Mouse (Mus musculus) lung, adult 2 months (tissue): ENCODE data around the gene Asb15.

ENCODE experiments used
- CTCF ChIP-seq: fragments of 200-500 bp; IDR thresholded peaks from 2 replicates; pipeline ENCODE4 v1.5.1; 2011; ENCODE audit warnings: mild to moderate bottlenecking, low read length, control low read depth; ENCODE audit not compliant: insufficient read depth
- POLR2A ChIP-seq: fragments of 200-500 bp; IDR thresholded peaks from 2 replicates; pipeline ENCODE4 v1.6.1; 2011; ENCODE audit warnings: low read depth, mild to moderate bottlenecking, control low read depth, low read length, borderline replicate concordance; ENCODE audit errors: extremely low read depth

DNA sequence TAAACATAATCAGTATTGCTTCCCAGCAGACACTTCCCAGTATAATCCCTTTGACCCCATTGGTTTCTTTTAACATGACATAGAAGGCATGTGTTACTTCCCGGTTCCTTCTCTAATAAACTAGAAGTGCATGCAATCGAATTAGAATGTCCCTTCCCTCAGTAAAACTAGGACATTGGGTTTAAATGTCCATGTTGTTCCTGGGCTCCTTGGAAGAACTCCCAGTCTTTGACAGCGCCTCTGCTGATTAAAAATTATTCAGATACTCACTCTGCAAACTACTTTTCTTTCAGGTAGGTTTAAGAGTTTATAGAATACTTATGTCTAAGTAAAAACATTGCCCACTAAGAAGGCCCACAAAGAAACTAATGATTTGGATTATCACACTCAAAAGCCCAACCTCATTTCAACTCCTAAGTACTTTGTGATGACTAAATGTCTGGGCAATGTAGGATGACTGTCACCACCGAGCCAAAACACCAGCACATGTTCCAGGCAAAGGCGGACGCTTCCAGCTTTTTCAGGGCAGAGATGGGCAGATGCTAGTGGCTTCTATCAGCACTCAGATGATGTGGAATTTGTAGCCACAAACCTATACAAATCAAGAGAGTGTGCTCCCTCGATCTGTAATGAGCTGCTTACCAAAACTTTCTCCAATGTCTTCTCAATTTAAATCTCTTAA is 84.3 kb downstream of the Asb15 start:
- TF ChIP-seq CTCF (no peak), POLR2A (no peak)
